Mouse (Mus musculus): ENCODE measurements at regions not wholly inside any gene's neighbourhood (a gene's known extent, or its start where the extent isn't known, plus 50 kb on each side); places are given as distances from the start of the nearest gene placed in this dataset.
A peak's percentile ranks its signal among the peaks of the same experiment; 100 is the strongest.

DNA sequence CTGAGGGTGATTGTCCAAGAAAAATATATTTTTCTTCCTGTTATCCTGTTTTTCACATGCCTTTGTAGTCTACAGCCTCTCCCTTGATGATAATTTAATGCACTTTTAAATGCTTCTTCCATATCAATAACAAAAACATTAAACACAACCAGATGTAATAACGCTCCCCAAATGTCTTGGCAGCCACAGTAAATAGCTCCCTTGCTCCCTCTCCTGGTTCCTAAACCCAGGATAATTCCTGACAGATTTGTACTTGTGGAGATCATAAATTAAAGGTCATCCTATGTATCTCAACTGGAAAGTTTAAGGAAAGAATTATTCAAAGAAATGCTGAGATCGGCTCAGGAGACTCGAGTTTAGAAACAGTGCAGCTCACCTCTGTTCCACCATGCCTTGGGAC is 306.6 kb downstream of the Arl4a start:
- TF ChIP-seq CTCF (IDR thresholded peaks at IDR 0.05; ENCODE audit: borderline replicate concordance, extremely low read depth, insufficient read depth, insufficient read length) (peak; percentile 12; the same call in 1 of the 2 replicates), POLR2A (IDR thresholded peaks at IDR 0.05; ENCODE audit: borderline replicate concordance, extremely low read depth, insufficient read depth, insufficient read length, poor library complexity, severe bottlenecking) (no peak)

All from brain, embryonic 14.5 days (tissue).